Mouse (Mus musculus) left cerebral cortex, postnatal 36 days (tissue): ENCODE measurements at regions not wholly inside any gene's neighbourhood (a gene's known extent, or its start where the extent isn't known, plus 50 kb on each side); places are given as distances from the start of the nearest gene placed in this dataset.

Experiments
- DNase-seq, 2 experiments: peaks; one replicate each; pipeline ENCODE4 v3.0.0; 2021 to 2022; ENCODE audit warnings: low spot score in 2 of 2, mixed read lengths in 1 of 2
- intact Hi-C: fragments of 180-260 bp; cut with DNase I; formaldehyde crosslinking; loops from one replicate; pipeline ENCODE4 v1.15.1; 2025

GRCm38 (mm10) chr8:92427801-92428200, 70.4 kb downstream of the Irx5 start:
- intact Hi-C loops: no loop called here
- peak in 1 of 2 experiments; percentile 37 for DNase-seq

GRCm38 (mm10) chr8:92437075-92437663, 79.7 kb downstream of the Irx5 start:
- DNase-seq: no peak
- intact Hi-C loops: no loop called here

GRCm38 (mm10) chr8:92438294-92438693, 80.9 kb downstream of the Irx5 start:
- no peak for DNase-seq
- intact Hi-C loops: no loop called here

- intact Hi-C loops: no loop called here
- DNase-seq: no peak
Measured at GRCm38 (mm10) chr8:92439713-92440436, 82.5 kb downstream of the Irx5 start.

GRCm38 (mm10) chr8:92442086-92442485, 84.7 kb downstream of the Irx5 start:
- intact Hi-C loops: no loop called here
- DNase-seq: no peak

- intact Hi-C loops: no loop called here
- no peak for DNase-seq
Measured at GRCm38 (mm10) chr8:92459291-92459690, 101.9 kb downstream of the Irx5 start.

GRCm38 (mm10) chr8:92460129-92460953, 102.9 kb downstream of the Irx5 start:
- intact Hi-C loops: no loop called here
- DNase-seq: peak; percentile 11 to 29

GRCm38 (mm10) chr8:92469141-92470000, 111.9 kb downstream of the Irx5 start:
- intact Hi-C loops: no loop called here
- DNase-seq: no peak

- DNase-seq: no peak
- intact Hi-C loops: no loop called here
Measured at GRCm38 (mm10) chr8:92472257-92472656, 114.8 kb downstream of the Irx5 start.

- no peak for DNase-seq
Measured at GRCm38 (mm10) chr8:92472817-92473216, 115.4 kb downstream of the Irx5 start.

GRCm38 (mm10) chr8:92482393-92482792, 125.0 kb downstream of the Irx5 start:
- DNase-seq: no peak
- intact Hi-C loops: no loop called here

More at GRCm38 (mm10) chr8:92472817-92473216, 115.4 kb downstream of the Irx5 start:
- intact Hi-C loops: no loop called here

- intact Hi-C loops: no loop called here
- DNase-seq: no peak
Measured at GRCm38 (mm10) chr8:92483055-92483765, 125.8 kb downstream of the Irx5 start.

- intact Hi-C loops: no loop called here
- no peak for DNase-seq
Measured at GRCm38 (mm10) chr8:92488526-92489159, 131.2 kb downstream of the Irx5 start.

GRCm38 (mm10) chr8:92491533-92491932, 134.1 kb downstream of the Irx5 start:
- intact Hi-C loops: no loop called here

GRCm38 (mm10) chr8:92493403-92493802, 136.0 kb downstream of the Irx5 start:
- no peak for DNase-seq
- intact Hi-C loops: no loop called here

More at GRCm38 (mm10) chr8:92491533-92491932, 134.1 kb downstream of the Irx5 start:
- no peak for DNase-seq

GRCm38 (mm10) chr8:92505552-92506281, 148.3 kb downstream of the Irx5 start:
- DNase-seq: no peak
- intact Hi-C loops: no loop called here

- intact Hi-C loops: no loop called here
- no peak for DNase-seq
Measured at GRCm38 (mm10) chr8:92506436-92506835, 149.0 kb downstream of the Irx5 start.

GRCm38 (mm10) chr8:92506906-92507305, 149.5 kb downstream of the Irx5 start:
- no peak for DNase-seq
- intact Hi-C loops: no loop called here
